Mouse (Mus musculus): Measurements from ENCODE around the gene Defa30.
"Not testable (repeated sequence)": the region's sequence is repeated elsewhere in the genome, so short reads cannot be mapped to it uniquely, and the experiment has no call there.

Gene Defa30

GRCm38 (mm10) chr8:21134342-21134741 is at the start of gene Defa30:
Gene Defa30 (plus strand): TSS chr8:21134642.
- not testable (repeated sequence) for DNase-seq (ENCODE audit: low read depth)

- peak; percentile 5 for DNase-seq (ENCODE audit: low read depth)
Observed at GRCm38 (mm10) chr8:21093106-21093505, 41.3 kb upstream of the Defa30 start.

- not testable (repeated sequence) for DNase-seq (ENCODE audit: low read depth)
Observed at GRCm38 (mm10) chr8:21095950-21096349, 38.5 kb upstream of the Defa30 start, which contains the start of gene Gm14851. Gene Gm14851 (minus strand): TSS chr8:21096050.

GRCm38 (mm10) chr8:21161977-21162376 is 27.5 kb downstream of the Defa30 start, which contains the start of gene Defa22:
Gene Defa22 (plus strand): TSS chr8:21162277.
- DNase-seq (ENCODE audit: low read depth): not testable (repeated sequence)
